Comparison of ENCODE assay signal across 9 mouse cellular contexts in genomic region chr13:9467216-9467615, GRCm38 (mm10).
DNase-seq lines count a peak whose midpoint lies in the region; TF ChIP-seq lines count a peak whose summit lies in the region.
"Had no signal": no experiment of that assay in that cellular context is flagged by ENCODE, and none has a peak within 500 bp of the region (broad histone marks: within the 10 kb centered on the region; RNA-seq: fewer than 3 reads in every experiment).

No protein-coding gene starts in this region.

- no peaks in the 10 kb centered on the region for H3K4me1 ChIP-seq in MEL (ENCODE audit: control insufficient read depth in 1 of 2, insufficient read depth in 2 of 2, low read length in 2 of 2)
- no peaks in the 10 kb centered on the region; the same call in 1 of the 2 replicates for H3K4me1 ChIP-seq in cerebellum, adult 2 months (ENCODE audit: control insufficient read depth, insufficient read depth, low read length)

- peak; percentile 70 for TF ChIP-seq RAD21 in MEL (IDR thresholded peaks at IDR 0.05; ENCODE audit: low read depth, low read length)

- H3K27me3 ChIP-seq in MEL (ENCODE audit: control insufficient read depth in 1 of 2, insufficient read depth in 2 of 2, low read length in 2 of 2): peaks cover 0 to 1% of the 10 kb centered on the region in 2 experiments; a peak in 2 of 4 replicates
- H3K27me3 ChIP-seq in cerebellum, adult 2 months (ENCODE audit: control insufficient read depth, insufficient read depth, low read length): no peaks in the 10 kb centered on the region
- H3K27me3 ChIP-seq: limb, embryonic 12.5 days had no signal

- H3K36me3 ChIP-seq in MEL (ENCODE audit: control insufficient read depth in 1 of 2, insufficient read depth in 2 of 2, low read length in 2 of 2): no peaks in the 10 kb centered on the region
- H3K36me3 ChIP-seq: limb, embryonic 12.5 days had no signal

- TF ChIP-seq POLR2A in MEL (IDR thresholded peaks at IDR 0.05; ENCODE audit: control insufficient read depth in 1 of 2, insufficient read depth in 1 of 2, low read depth in 1 of 2, low read length in 2 of 2, poor library complexity in 1 of 2): no peak
- no peak for TF ChIP-seq POLR2A in cerebellum, adult 2 months (IDR thresholded peaks at IDR 0.05; ENCODE audit: borderline replicate concordance, insufficient read depth, low read length)

- 52% methylated on average over 1 of the region's 1 CpGs for WGBS in cerebellum, adult 2 months

- H3K79me2 ChIP-seq in MEL (ENCODE audit: control insufficient read depth, insufficient read depth, low read length, poor library complexity): no peaks in the 10 kb centered on the region

- no peak for TF ChIP-seq EP300 in MEL (IDR thresholded peaks at IDR 0.05; ENCODE audit: low read depth in 1 of 2, low read length in 2 of 2)

- H3K9ac ChIP-seq in MEL (ENCODE audit: control insufficient read depth, low read depth, low read length, poor library complexity, severe bottlenecking): no peak overlapping the region
- H3K9ac ChIP-seq: limb, embryonic 12.5 days had no signal

- H3K9me3 ChIP-seq in MEL (replicated peaks; ENCODE audit: insufficient read depth, low read length): no peaks in the 10 kb centered on the region
- H3K9me3 ChIP-seq: limb, embryonic 12.5 days had no signal

- H3K27ac ChIP-seq in MEL (ENCODE audit: control insufficient read depth, low read depth, low read length): no peak overlapping the region
- no peak overlapping the region for H3K27ac ChIP-seq in cerebellum, adult 2 months (ENCODE audit: insufficient read depth, low read length)
- H3K27ac ChIP-seq: limb, embryonic 12.5 days had no signal

- DNase-seq in heart, adult 9 months (ENCODE audit: low spot score in 2 of 2): peak; percentile 31 to 68
- DNase-seq in heart, adult 11 months: no peak
- DNase-seq in MEL (ENCODE audit: low read depth, low spot score): peak; percentile 72
- peak; percentile 36 to 61 for DNase-seq in cerebellum, adult 2 months
- peak; percentile 18 to 87 for DNase-seq in frontal cortex, adult 2 months (ENCODE audit: extremely low spot score in 1 of 2, low spot score in 1 of 2)
- peak; percentile 68 to 80 for DNase-seq in kidney, postnatal 36 days
- DNase-seq in lung, postnatal 25 days (ENCODE audit: low spot score): peak; percentile 76
- DNase-seq in spleen, postnatal 4 days (ENCODE audit: low spot score in 2 of 2): peak; percentile 43 to 78

- TF ChIP-seq CTCF in MEL (IDR thresholded peaks at IDR 0.05 in 2 of 3, conservative IDR thresholded peaks at IDR 0.05 in 1 of 3; ENCODE audit: control insufficient read depth in 1 of 3, insufficient read depth in 1 of 3, low read depth in 2 of 3, low read length in 3 of 3, poor library complexity in 1 of 3, severe bottlenecking in 1 of 3): peak; percentile 33 to 74 (median 48); a peak in 5 of 6 replicates
- TF ChIP-seq CTCF in cerebellum, adult 2 months (IDR thresholded peaks at IDR 0.05; ENCODE audit: borderline replicate concordance, insufficient read depth, low read depth, low read length): no peak

- no peak overlapping the region for H3K4me3 ChIP-seq in MEL (ENCODE audit: control insufficient read depth in 1 of 2, insufficient read depth in 1 of 2, low read depth in 2 of 2, low read length in 2 of 2)
- H3K4me3 ChIP-seq in cerebellum, adult 2 months (replicated peaks; ENCODE audit: insufficient read depth, low read depth, low read length): no peak overlapping the region
- H3K4me3 ChIP-seq: limb, embryonic 12.5 days had no signal

TF ChIP-seq in MEL, 35 proteins besides CTCF, POLR2A, EP300 and RAD21:
- TF ChIP-seq ZKSCAN1 (IDR thresholded peaks at IDR 0.05; ENCODE audit: low read depth, low read length) (no peak), SMC3 (IDR thresholded peaks at IDR 0.05; ENCODE audit: low read depth, low read length) (peak; percentile 86), ZMIZ1 (IDR thresholded peaks at IDR 0.05; ENCODE audit: low read depth, low read length) (no peak), ZC3H11A (IDR thresholded peaks at IDR 0.05; ENCODE audit: low read depth, low read length) (peak; percentile 50)
